Mouse (Mus musculus) kidney, postnatal 10 days (tissue): ENCODE measurements at regions not wholly inside any gene's neighbourhood (a gene's known extent, or its start where the extent isn't known, plus 50 kb on each side); places are given as distances from the start of the nearest gene placed in this dataset.
A peak's percentile ranks its signal among the peaks of the same experiment; 100 is the strongest.

Source experiments
- DNase-seq: peaks from one replicate; pipeline ENCODE4 v3.0.0; 2021; ENCODE audit warnings: mixed read lengths

GRCm38 (mm10) chr3:61740088-61740487 lies 374.3 kb upstream of the B430305J03Rik start:
- no peak for DNase-seq

GRCm38 (mm10) chr3:61738528-61738927 lies 372.8 kb upstream of the B430305J03Rik start:
- DNase-seq = no peak

DNA sequence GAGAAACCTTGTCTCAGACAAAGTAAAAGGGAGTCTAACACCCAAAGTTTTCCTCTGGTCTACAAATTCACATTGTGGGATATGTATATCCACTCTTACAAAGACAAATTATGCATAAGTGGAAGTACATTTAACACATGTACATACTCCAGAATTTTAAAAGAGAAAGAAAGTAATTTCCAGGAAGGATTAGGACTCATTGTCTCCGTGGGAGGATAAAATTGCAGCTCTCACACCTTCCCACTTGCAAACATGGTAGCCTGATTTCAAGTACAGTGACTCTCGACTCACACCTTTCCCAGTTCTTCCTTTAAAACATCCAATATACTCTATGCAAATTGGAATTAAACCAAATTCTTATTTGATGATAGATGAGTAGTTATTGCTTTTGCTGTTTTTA lies 351.0 kb upstream of the B430305J03Rik start:
- DNase-seq = no peak

- DNase-seq = peak; percentile 13
These were observed 322.4 kb upstream of the B430305J03Rik start for GRCm38 (mm10) chr3:61687933-61688705.

DNA sequence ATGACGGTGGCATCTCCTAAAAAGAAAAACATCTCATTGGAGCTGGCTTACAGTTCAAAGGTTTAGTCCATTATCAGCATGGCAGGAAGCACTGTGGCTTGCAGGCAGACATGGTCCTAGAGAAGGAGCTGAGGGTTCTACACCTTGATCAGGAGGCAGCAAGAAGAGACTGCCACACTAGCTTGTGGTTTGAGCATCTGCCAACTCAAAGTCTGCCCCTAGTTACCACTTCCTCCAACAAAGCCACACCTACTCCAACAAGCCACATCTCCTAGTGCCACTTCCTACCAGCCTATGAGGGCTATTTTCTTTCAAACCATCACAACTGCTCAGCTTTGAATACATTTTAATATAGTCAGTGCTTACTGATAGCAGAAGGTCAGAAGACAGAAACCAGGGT lies 305.1 kb upstream of the B430305J03Rik start:
- no peak for DNase-seq

- no peak for DNase-seq
These were observed 290.4 kb upstream of the B430305J03Rik start for GRCm38 (mm10) chr3:61656143-61656542.

DNA sequence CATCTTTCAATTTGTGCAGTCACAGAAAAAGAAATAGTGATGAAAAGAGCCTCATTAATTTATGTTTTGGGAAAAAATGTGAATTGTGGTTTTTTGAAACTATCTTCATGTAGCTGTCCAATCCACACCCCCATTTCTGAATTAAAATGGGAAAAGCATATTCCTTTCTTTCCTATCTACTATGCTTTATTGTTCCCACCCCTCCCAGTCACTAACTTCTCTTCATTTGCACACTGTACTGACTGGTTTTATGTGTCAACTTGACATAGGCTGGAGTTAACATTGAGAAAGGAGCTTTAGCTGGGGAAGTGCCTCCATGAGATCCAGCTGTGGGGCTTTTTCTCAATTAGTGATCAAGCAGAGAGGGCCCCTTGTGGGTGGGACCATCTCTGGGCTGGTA lies 262.8 kb upstream of the B430305J03Rik start:
- no peak for DNase-seq

DNA sequence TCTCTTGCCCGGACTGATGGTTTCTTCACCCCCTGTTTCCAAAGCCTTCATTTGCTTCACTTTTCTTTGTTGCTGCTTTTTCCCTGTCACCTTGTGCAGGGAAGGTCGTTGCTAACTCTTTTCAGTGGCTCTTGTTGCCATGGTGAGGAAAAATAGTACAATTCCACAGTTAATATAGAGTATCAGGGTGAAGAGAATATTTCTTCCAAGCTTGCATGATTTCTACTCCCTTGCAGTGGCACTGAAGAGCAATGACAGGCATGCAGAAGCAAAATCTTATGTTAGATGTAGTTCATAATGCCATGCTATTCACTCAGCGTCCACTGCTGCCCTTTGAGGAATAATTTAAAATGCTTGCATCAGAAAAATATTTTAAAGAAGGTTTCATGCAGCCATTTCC lies 262.3 kb upstream of the B430305J03Rik start:
- no peak for DNase-seq

DNA sequence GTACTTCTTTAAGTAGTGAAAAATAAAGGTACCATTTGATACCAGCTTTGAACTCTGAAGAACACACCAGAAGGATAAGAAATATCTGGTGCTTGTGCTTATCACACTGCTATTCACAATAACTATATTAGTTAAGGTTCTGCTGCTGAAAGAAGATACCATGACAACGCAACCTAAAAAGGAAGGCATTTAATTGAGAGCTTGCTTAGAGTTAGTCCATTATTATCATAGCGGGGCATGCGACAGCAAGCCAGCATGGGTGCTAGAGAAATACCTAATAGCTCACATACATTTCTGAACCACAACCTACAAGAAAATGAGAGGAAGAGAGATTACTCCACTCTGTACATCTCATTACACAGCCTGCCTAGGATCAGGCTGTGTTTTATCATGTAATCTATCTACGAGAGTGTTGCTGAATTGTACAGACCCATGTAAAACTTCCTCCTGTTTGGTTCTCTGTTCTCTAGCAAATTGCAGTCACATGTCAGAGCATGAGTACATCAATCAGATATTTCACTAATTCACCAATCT lies 258.3 kb upstream of the B430305J03Rik start:
- DNase-seq = no peak

- DNase-seq = no peak
These were observed 239.7 kb upstream of the B430305J03Rik start for GRCm38 (mm10) chr3:61605469-61605868.

- DNase-seq = no peak
These were observed 237.1 kb upstream of the B430305J03Rik start for GRCm38 (mm10) chr3:61602891-61603290.

GRCm38 (mm10) chr3:61595574-61595973 lies 229.8 kb upstream of the B430305J03Rik start:
- DNase-seq = no peak

- DNase-seq = no peak
These were observed 226.6 kb upstream of the B430305J03Rik start for GRCm38 (mm10) chr3:61592342-61592741.

DNA sequence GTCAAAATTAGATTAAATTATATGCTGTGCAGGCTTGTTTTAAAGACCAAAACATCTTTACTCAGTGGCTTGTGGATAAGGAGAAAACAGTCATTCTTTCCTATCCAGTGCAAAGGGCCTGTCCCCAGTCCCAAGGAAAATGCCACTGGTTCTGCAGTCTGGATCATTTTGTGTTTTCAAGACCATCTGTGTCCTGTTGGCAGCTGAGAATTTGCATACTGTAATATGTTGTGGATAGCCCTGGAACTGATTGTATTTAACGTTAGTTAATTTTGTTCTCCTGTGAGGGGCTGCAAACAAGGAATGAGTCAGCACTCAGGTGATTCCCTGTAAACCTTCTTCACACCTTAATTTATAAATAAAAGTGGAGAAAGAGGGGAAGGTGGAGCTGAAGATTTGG lies 217.9 kb upstream of the B430305J03Rik start:
- DNase-seq = no peak

DNA sequence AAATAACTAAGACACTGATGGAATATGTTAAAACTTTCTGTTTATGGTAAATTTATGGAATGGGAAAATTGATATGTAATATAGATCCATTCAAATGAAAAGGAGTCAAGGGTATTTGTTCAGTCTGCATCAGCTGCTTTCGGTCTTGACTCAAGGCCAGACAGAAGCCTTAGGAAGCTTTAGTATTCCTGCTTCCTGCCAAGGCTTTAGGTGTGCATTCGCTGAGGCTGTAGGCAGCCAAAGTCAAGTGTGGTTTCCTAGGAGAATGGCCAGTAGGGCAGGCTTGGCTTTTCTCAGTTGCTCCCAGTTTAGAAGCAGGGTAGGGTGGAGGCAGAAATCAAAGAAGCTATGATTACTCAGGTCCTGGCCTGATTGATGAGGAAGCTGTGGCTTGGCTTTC lies 217.2 kb upstream of the B430305J03Rik start:
- no peak for DNase-seq

DNA sequence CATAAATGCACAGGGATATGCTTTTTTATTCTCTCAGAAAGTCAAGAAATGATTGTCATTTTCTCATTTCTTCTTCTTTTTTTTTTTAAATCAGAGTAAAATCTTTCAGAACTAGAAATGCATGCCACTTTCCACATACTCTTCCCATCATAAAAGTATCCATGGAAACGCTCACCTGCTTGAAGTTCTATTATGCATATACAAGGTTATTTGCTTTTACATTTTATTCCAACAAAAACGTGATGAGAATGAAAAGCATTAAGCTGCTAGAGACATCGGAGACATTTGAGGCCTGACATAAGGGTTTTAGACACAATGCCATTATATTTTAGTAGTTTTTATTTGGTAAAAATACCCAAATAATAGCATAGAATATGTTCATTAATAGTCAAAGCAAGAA lies 214.5 kb upstream of the B430305J03Rik start:
- DNase-seq = no peak

GRCm38 (mm10) chr3:61537113-61537512 lies 171.4 kb upstream of the B430305J03Rik start:
- DNase-seq = no peak

GRCm38 (mm10) chr3:61535751-61536150 lies 170.0 kb upstream of the B430305J03Rik start:
- no peak for DNase-seq

GRCm38 (mm10) chr3:61503178-61503577 lies 137.4 kb upstream of the B430305J03Rik start:
- DNase-seq = no peak

GRCm38 (mm10) chr3:61494835-61495234 lies 129.1 kb upstream of the B430305J03Rik start:
- no peak for DNase-seq

GRCm38 (mm10) chr3:61486808-61487389 lies 121.1 kb upstream of the B430305J03Rik start:
- DNase-seq = no peak

DNA sequence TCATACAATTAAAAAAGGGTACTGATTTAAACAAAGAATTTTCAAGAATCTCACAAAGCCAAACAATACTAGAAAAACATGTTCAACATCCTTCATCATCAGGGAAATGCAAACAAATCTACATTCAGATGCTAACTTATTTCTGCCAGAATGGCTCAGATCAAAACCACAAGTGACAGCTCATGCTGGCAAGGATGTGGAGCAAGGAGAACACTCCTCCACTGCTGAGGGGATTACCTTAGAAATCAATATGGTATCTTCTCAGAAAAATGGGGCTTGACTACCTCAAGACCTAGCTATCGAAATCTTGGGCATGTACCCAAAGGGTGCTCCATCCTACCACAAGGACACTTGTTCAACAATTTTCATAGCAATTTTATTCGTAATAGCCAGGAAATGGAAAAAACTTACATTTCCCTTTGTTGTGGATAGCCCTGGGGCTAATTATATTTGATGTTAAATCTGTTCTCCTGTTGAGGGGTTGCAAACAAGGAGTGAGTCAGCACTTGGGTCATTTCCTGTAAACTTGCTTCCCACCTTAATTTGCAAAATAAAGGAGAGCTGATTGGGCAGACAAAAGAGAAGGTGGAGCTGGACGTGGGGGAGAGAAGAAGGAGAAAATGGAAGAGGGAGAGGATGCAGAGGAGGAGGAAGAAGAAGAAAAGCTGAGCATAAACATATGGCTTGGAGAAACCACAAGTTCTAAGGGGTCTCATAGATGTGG lies 113.3 kb upstream of the B430305J03Rik start:
- DNase-seq = no peak

DNA sequence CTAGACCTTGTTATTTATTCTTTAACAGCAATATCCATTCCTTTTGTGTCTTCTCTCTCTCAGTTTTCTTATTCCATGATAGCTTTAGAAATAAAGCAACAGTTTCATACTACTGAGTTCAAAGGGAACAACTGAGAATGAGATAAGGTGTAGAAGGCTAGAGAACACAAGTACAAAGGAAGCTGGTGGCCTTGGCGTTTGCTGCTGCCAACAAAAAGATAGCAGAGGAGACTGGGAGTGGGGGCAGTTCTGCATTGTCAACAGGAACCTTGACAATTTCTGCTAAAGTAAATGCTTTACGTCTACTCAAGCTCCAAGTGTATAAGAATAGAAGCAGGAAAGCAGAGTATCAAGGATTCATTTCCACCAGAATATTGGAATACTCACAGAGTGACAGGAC lies 109.3 kb upstream of the B430305J03Rik start:
- DNase-seq = no peak

- peak; percentile 16 for DNase-seq
These were observed 101.4 kb upstream of the B430305J03Rik start for GRCm38 (mm10) chr3:61467158-61467557.
